Mouse (Mus musculus) MEL-GATA-1-ER (cell line): Measurements from ENCODE around the gene Etfb.
A peak's percentile ranks its signal among the peaks of the same experiment; 100 is the strongest.
"Not testable (repeated sequence)": the region's sequence is repeated elsewhere in the genome, so short reads cannot be mapped to it uniquely, and the experiment has no call there.

ENCODE experiments used
- DNase-seq: peaks from one replicate; pipeline ENCODE4 v3.0.0-alpha.2; 2012; ENCODE audit warnings: low read depth; ENCODE audit errors: extremely low read depth

Gene Etfb

GRCm38 (mm10) chr7:43443917-43444293, at the start of gene Etfb, which contains the start of gene Gm45233:
Gene Etfb, plus strand, starts transcription at chr7:43444083.
Gene Gm45233, plus strand, starts transcription at chr7:43444128.
- peak; percentile 94 for DNase-seq

GRCm38 (mm10) chr7:43399501-43399900, 44.4 kb upstream of the Etfb start:
- no peak for DNase-seq

- DNase-seq, result peak; percentile 17
Measured at GRCm38 (mm10) chr7:43402718-43403117, 41.2 kb upstream of the Etfb start.

- no peak for DNase-seq
Measured at GRCm38 (mm10) chr7:43407573-43407972, 36.3 kb upstream of the Etfb start.

- no peak for DNase-seq
Measured at GRCm38 (mm10) chr7:43408131-43408553, 35.7 kb upstream of the Etfb start, which contains the start of gene Siglecg. Gene Siglecg, plus strand, starts transcription at chr7:43408204.

- DNase-seq, result no peak
Measured at GRCm38 (mm10) chr7:43409084-43409483, 34.8 kb upstream of the Etfb start.

GRCm38 (mm10) chr7:43411724-43412123, 32.2 kb upstream of the Etfb start:
- not testable (repeated sequence) for DNase-seq

GRCm38 (mm10) chr7:43417298-43417697, 26.6 kb upstream of the Etfb start:
- no peak for DNase-seq

- DNase-seq, result peak; percentile 44
Measured at GRCm38 (mm10) chr7:43422995-43423617, 20.8 kb upstream of the Etfb start.

- no peak for DNase-seq
Measured at GRCm38 (mm10) chr7:43423991-43424625, 19.8 kb upstream of the Etfb start.

- no peak for DNase-seq
Measured at GRCm38 (mm10) chr7:43427406-43427805, 16.5 kb upstream of the Etfb start, which contains the start of gene Lim2. Gene Lim2, plus strand, starts transcription at chr7:43427670.

- no peak for DNase-seq
Measured at GRCm38 (mm10) chr7:43429500-43429899, 14.4 kb upstream of the Etfb start.

GRCm38 (mm10) chr7:43432891-43433290, 11.0 kb upstream of the Etfb start:
- DNase-seq, result no peak

- DNase-seq, result no peak
Measured at GRCm38 (mm10) chr7:43434676-43435075, 9.2 kb upstream of the Etfb start.

GRCm38 (mm10) chr7:43436341-43437255, 7.3 kb upstream of the Etfb start, which contains the start of gene Nkg7:
Gene Nkg7, plus strand, starts transcription at chr7:43437073.
- no peak for DNase-seq

- DNase-seq, result no peak
Measured at GRCm38 (mm10) chr7:43438611-43439010, 5.3 kb upstream of the Etfb start.

- DNase-seq, result no peak
Measured at GRCm38 (mm10) chr7:43440482-43440881, 3.4 kb upstream of the Etfb start, which contains the start of gene Cldnd2. Gene Cldnd2, plus strand, starts transcription at chr7:43440782.

GRCm38 (mm10) chr7:43441071-43441470, 2.8 kb upstream of the Etfb start:
- no peak for DNase-seq

- no peak for DNase-seq
Measured at GRCm38 (mm10) chr7:43442684-43443083, 1.2 kb upstream of the Etfb start.

GRCm38 (mm10) chr7:43443126-43443916, 562 bp upstream of the Etfb start:
- DNase-seq, result peak; percentile 78

GRCm38 (mm10) chr7:43447801-43448200, 3.9 kb downstream of the Etfb start:
- DNase-seq, result no peak
